Mouse (Mus musculus): ENCODE data around the gene Mrvi1.

- TF ChIP-seq CTCF (conservative IDR thresholded peaks at IDR 0.05 in 1 of 2, IDR thresholded peaks at IDR 0.05 in 1 of 2; ENCODE audit: low read depth in 2 of 2, low read length in 2 of 2) (no peak), USF1 (IDR thresholded peaks at IDR 0.05; ENCODE audit: low read depth, low read length) (no peak), EP300 (IDR thresholded peaks at IDR 0.05; ENCODE audit: low read length) (no peak)
Measured at GRCm38 (mm10) chr7:110878028-110878427, 104.2 kb downstream of the Mrvi1 start.

All from CH12.LX (cell line).